Mouse (Mus musculus) gastrocnemius, adult 2 months (tissue): ENCODE measurements around the gene Dennd4b. TPM values are rescaled to one million over a fixed set of nuclear protein-coding genes. Genes with fewer than 3 reads are reported as not detected.
A peak's percentile ranks its signal among the peaks of the same experiment; 100 is the strongest.

ENCODE experiments used
- DNase-seq: peaks from one replicate; pipeline ENCODE4 v3.0.0; 2022
- H3K27ac ChIP-seq: fragments of 200-600 bp; 2 replicates; pipeline ENCODE4 v1.8.1; 2022; ENCODE audit warnings: mild to moderate bottlenecking
- H3K4me3 ChIP-seq: fragments of 200-600 bp; 2 replicates; pipeline ENCODE4 v1.8.1; 2022; ENCODE audit warnings: mild to moderate bottlenecking, moderate library complexity
- CTCF ChIP-seq: fragments of 200-600 bp; IDR thresholded peaks from 2 replicates; pipeline ENCODE4 v1.8.1; 2022; ENCODE audit warnings: antibody characterized with exemption, mild to moderate bottlenecking, moderate library complexity
- intact Hi-C: fragments of 180-260 bp; cut with DNase I; formaldehyde crosslinking; loops from one replicate; pipeline ENCODE4 v1.15.1; 2025
- microRNA-seq: library from miRNA; unstranded; fragments of <30 nt; microRNA quantifications from one replicate; pipeline ENCODE4 v1.2.0, GENCODE M21; 2021
- total RNA-seq, 2 experiments: library from RNA; stranded (reverse); gene quantifications; 2 replicates each; pipeline ENCODE4 v1.2.3; 2021

Gene Dennd4b
- total RNA-seq, 2 experiments from 2014 or later: 82.2 to 84.2 TPM

- peak within 1 kb of the TSS; percentile 91 for H3K4me3 ChIP-seq
- no peak for TF ChIP-seq CTCF
- peak within 1 kb of the TSS; percentile 97 for H3K27ac ChIP-seq
- intact Hi-C loops: no loop called here
- peak; percentile 99 for DNase-seq
These were observed 27.6 kb downstream of the Dennd4b start, which contains the start of gene Gatad2b for GRCm38 (mm10) chr3:90292345-90293275. TSS of gene Gatad2b (plus strand) at chr3:90293178.

- Histone ChIP-seq H3K27ac (peak overlapping the region; percentile 97), H3K4me3 (peak overlapping the region; percentile 91)
- no peak for TF ChIP-seq CTCF
- intact Hi-C loops: no loop called here
- DNase-seq: peak; percentile 85
These were observed 28.5 kb downstream of the Dennd4b start for GRCm38 (mm10) chr3:90293352-90294063.

- DNase-seq: no peak
- H3K4me3 ChIP-seq: peak overlapping the region; percentile 91
- intact Hi-C loops: no loop called here
- peak overlapping the region; percentile 97 for H3K27ac ChIP-seq
- TF ChIP-seq CTCF: no peak
These were observed 29.1 kb downstream of the Dennd4b start for GRCm38 (mm10) chr3:90294064-90294440.

GRCm38 (mm10) chr3:90294651-90295050 lies 29.7 kb downstream of the Dennd4b start:
- intact Hi-C loops: loop anchor here (5.0 kb wide), 1 partner anchor 53 kb away; no protein-coding TSS in a partner anchor

GRCm38 (mm10) chr3:90305801-90306200 lies 40.8 kb downstream of the Dennd4b start:
- Histone ChIP-seq H3K4me3 (no peak overlapping the region), H3K27ac (peak overlapping the region; percentile 48)
- DNase-seq: no peak
- TF ChIP-seq CTCF: no peak
- intact Hi-C loops: no loop called here

More at GRCm38 (mm10) chr3:90294651-90295050, 29.7 kb downstream of the Dennd4b start:
- H3K4me3 ChIP-seq: peak overlapping the region; percentile 91
- TF ChIP-seq CTCF: no peak
- DNase-seq: no peak
- peak overlapping the region; percentile 97 for H3K27ac ChIP-seq

- Histone ChIP-seq H3K27ac (no peak overlapping the region), H3K4me3 (no peak overlapping the region)
- TF ChIP-seq CTCF: no peak
- intact Hi-C loops: no loop called here
- DNase-seq: no peak
These were observed 44.6 kb downstream of the Dennd4b start for GRCm38 (mm10) chr3:90309589-90309988.

GRCm38 (mm10) chr3:90313367-90313766 lies 48.4 kb downstream of the Dennd4b start:
- peak; percentile 53 for TF ChIP-seq CTCF
- DNase-seq: no peak
- Histone ChIP-seq H3K27ac (no peak overlapping the region), H3K4me3 (no peak overlapping the region)
- intact Hi-C loops: no loop called here

- Histone ChIP-seq H3K4me3 (no peak overlapping the region), H3K27ac (no peak overlapping the region)
- TF ChIP-seq CTCF: no peak
- DNase-seq: no peak
- intact Hi-C loops: no loop called here
These were observed 49.3 kb downstream of the Dennd4b start for GRCm38 (mm10) chr3:90314241-90314640.

- H3K27ac ChIP-seq: no peak overlapping the region
- no peak overlapping the region for H3K4me3 ChIP-seq
- DNase-seq: no peak
- TF ChIP-seq CTCF: no peak
- intact Hi-C loops: no loop called here
These were observed 57.3 kb downstream of the Dennd4b start for GRCm38 (mm10) chr3:90322289-90322688.

GRCm38 (mm10) chr3:90323119-90323518 lies 58.1 kb downstream of the Dennd4b start:
- TF ChIP-seq CTCF: no peak
- intact Hi-C loops: no loop called here
- Histone ChIP-seq H3K27ac (peak overlapping the region; percentile 4; the same call in 1 of the 2 replicates), H3K4me3 (no peak overlapping the region; the same call in 1 of the 2 replicates)
- peak; percentile 73 for DNase-seq

Small RNA genes within 50 kb of the gene (microRNA-seq; reads per million reads assigned to microRNA genes)
- gene Mir7012: not detected

Other genes starting within 250 kb of the Dennd4b start
- 10 to 100 TPM; 82.0 to 93.3 TPM for gene 4933434E20Rik, start 213.5 kb upstream of the Dennd4b start, total RNA-seq
- 100 to 1,000 TPM in 1 of 2 experiments, 10 to 100 TPM in 1; 94.5 to 104 TPM for gene Ubap2l, start 212.6 kb upstream of the Dennd4b start, total RNA-seq
- gene Tpm3, start 192.5 kb upstream of the Dennd4b start, total RNA-seq: 1,000 to 10,000 TPM in 1 of 2 experiments, 100 to 1,000 TPM in 1; 428 to 1,099 TPM
- under 1 TPM; 0.05 to 0.11 TPM for gene Nup210l, start 161.1 kb upstream of the Dennd4b start, total RNA-seq
- gene Rps27, start 51.5 kb upstream of the Dennd4b start, total RNA-seq: 1,000 to 10,000 TPM in 1 of 2 experiments, 100 to 1,000 TPM in 1; 1,000 to 1,257 TPM
- gene Rab13, start 51.5 kb upstream of the Dennd4b start, total RNA-seq: 1 to 10 TPM; 5.3 to 5.5 TPM
- 10 to 100 TPM; 64.8 to 68.8 TPM for gene Jtb, start 33.6 kb upstream of the Dennd4b start, total RNA-seq
- gene Creb3l4, start 21.7 kb upstream of the Dennd4b start, total RNA-seq: not detected
- gene Slc39a1, start 17.0 kb upstream of the Dennd4b start, total RNA-seq: 10 to 100 TPM; 41.6 to 50.6 TPM
- 10 to 100 TPM; 16.8 to 17.3 TPM for gene Crtc2, start 11.0 kb upstream of the Dennd4b start, total RNA-seq
- 10 to 100 TPM; 50.2 to 53.9 TPM for gene Gatad2b, start 28.0 kb downstream of the Dennd4b start, total RNA-seq
- 1 to 10 TPM in 1 of 2 experiments, under 1 TPM in 1; 0.97 to 1.3 TPM for gene Slc27a3, start 124.8 kb downstream of the Dennd4b start, total RNA-seq
- 10 to 100 TPM; 14.0 to 17.2 TPM for gene Ints3, start 168.4 kb downstream of the Dennd4b start, total RNA-seq
- gene Npr1, start 200.7 kb downstream of the Dennd4b start, total RNA-seq: 1 to 10 TPM; 6.5 to 8.3 TPM
- gene Ilf2, start 210.9 kb downstream of the Dennd4b start, total RNA-seq: 10 to 100 TPM; 26.1 to 30.7 TPM
- 10 to 100 TPM; 71.8 to 74.4 TPM for gene Snapin, start 225.8 kb downstream of the Dennd4b start, total RNA-seq
- 100 to 1,000 TPM; 104 to 111 TPM for gene Chtop, start 244.3 kb downstream of the Dennd4b start, total RNA-seq
- gene S100a1, start 249.2 kb downstream of the Dennd4b start, total RNA-seq: 100 to 1,000 TPM; 151 to 202 TPM
- 10 to 100 TPM; 11.9 to 15.5 TPM for gene S100a13, start 249.2 kb downstream of the Dennd4b start, total RNA-seq